Mouse (Mus musculus) liver, adult 10 weeks (tissue): ENCODE data around the gene Pdlim1. TPM values are rescaled to one million over a fixed set of nuclear protein-coding genes. Genes with fewer than 3 reads are reported as not detected.

Experiments
- polyA plus RNA-seq: library from polyadenylated mRNA; stranded (reverse); fragments of 350-450 nt; fragmentation: Illumina TruSeq; extraction: RNeasy Lipid Tissue Mini Kit (QIAGEN cat#74804); gene quantifications from one replicate; pipeline ENCODE4 v1.2.3, GENCODE M21; 2014; ENCODE audit warnings: low read depth, low replicate concordance

Pdlim1 gene
- 18.2 TPM for polyA plus RNA-seq

GRCm38 (mm10) chr19:40271308-40271892 lies at the start of gene Pdlim1:
Gene Pdlim1, minus strand, starts transcription at chr19:40271842.

GRCm38 (mm10) chr19:40187160-40187559 lies 84.5 kb downstream of the Pdlim1 start, which contains the start of gene Cyp2c70:
Gene Cyp2c70, minus strand, starts transcription at chr19:40187333.

Other genes starting within 250 kb of the Pdlim1 start
- 2,030 TPM for gene Cyp2c54, start 198.0 kb downstream of the Pdlim1 start, polyA plus RNA-seq
- gene Cyp2c50, start 182.2 kb downstream of the Pdlim1 start, polyA plus RNA-seq = 4,076 TPM
- gene Cyp2c70, start 84.5 kb downstream of the Pdlim1 start, polyA plus RNA-seq = 2,936 TPM
- gene Sorbs1, start 241.9 kb upstream of the Pdlim1 start, polyA plus RNA-seq = 42.7 TPM